Mouse (Mus musculus) neutrophil, adult 5-6 weeks (primary cell): ENCODE results near the gene Cep41. TPM values are rescaled to one million over a fixed set of nuclear protein-coding genes. Genes with fewer than 3 reads are reported as not detected.

ENCODE experiments used
- ATAC-seq: fragments of 151-379, 151-347 bp; 2 replicates; pipeline ENCODE4 v1.8.0; 2017; ENCODE audit warnings: mild to moderate bottlenecking, moderate TSS enrichment; ENCODE audit not compliant: insufficient number of reproducible peaks, poor library complexity, low FRiP score, severe bottlenecking; ENCODE audit errors: extremely low read depth
- total RNA-seq: library from RNA; stranded (forward); fragments of 200-1000 nt; gene quantifications from 2 replicates; pipeline ENCODE4 v1.2.3, GENCODE M21; 2017

Gene Cep41
- total RNA-seq, 1 experiment from 2014 or later: 6.5 TPM

DNA sequence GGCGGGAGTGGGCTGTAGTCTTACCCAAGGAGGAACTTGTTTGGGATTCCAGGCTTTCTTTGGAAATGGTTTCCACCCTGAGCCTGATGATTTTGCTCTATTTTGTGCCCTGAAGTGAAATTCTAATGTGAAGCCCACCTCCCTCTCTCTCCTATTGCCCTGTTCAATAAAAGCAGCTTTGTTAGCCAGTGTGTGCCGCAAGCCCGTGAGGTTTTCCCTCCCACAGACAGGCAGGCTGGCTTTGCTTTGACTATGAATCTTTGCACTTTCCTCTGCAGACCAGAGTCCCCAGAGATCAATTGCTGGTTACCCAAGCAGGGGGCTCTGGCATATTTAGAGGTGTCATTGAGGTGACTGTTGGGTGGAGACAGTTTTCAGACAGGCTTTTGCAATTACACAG, 49.1 kb downstream of the Cep41 start:
- ATAC-seq: no peak

DNA sequence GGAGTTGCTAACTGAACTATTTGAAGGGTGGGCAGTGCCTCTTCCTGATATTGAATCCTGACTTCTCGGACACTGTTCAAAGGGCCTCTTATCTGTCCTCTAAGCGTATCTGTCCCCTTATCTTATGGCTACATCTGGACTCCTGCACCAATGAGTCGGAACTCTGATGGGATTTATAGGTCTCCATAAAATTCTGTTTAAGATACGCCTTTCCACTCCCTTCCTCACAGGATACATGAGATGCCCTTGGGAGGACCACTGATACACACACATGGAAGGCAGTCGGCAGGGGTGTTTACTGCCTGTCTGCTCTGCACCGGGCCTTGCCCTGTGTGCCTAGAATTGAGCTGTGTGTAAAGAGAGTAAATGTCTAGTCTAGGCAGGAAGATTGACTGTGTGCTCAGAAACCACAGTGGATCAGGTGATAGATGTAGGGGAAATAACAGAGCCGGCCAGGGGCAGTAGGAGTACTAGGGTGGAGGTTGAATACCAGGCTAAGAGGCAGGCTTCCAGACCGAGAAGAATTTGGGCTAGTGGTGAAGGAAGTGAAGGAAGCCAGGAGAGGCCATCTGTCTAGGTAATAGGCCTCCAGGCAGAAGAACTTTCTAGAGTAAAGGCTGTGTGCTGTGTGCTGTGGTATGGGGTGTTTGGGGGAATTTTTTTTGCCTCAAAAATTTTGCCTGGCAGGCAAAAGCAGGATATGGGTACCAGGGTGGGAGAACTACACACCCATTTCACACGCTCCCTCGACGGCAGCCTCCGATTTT, 49.7 kb downstream of the Cep41 start:
- no peak for ATAC-seq

DNA sequence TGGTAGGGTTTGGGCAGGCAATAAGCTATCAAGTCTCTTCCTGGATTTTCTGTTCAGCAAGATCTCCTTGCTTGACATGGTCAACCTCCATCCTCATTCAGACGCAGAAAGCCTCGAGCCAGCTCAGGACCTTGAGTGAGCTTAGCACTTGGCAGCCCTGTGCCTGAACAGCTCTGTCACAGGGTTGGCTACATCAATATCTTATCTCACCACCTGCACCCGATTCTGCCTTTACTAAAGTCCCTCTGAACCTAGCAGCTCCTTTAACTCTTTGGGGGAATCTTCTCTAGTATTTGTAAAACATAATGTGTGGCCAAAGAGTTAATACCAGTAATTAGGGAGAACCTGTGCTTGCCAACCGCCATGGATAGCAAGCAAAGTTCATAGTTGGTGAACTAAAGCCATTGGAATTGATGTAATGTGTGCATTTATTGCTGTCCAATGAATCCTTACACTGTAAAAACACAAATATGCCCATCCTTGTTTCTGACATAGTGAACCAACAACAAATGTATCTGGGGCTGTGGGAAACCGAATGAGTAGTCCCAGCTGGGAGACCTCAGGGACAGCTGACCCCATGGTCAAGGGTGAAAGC, 54.8 kb downstream of the Cep41 start, which contains the start of gene Cpa1:
Gene Cpa1, plus strand, starts transcription at position 545 of the 595 bp plus-strand sequence.
- no peak for ATAC-seq

DNA sequence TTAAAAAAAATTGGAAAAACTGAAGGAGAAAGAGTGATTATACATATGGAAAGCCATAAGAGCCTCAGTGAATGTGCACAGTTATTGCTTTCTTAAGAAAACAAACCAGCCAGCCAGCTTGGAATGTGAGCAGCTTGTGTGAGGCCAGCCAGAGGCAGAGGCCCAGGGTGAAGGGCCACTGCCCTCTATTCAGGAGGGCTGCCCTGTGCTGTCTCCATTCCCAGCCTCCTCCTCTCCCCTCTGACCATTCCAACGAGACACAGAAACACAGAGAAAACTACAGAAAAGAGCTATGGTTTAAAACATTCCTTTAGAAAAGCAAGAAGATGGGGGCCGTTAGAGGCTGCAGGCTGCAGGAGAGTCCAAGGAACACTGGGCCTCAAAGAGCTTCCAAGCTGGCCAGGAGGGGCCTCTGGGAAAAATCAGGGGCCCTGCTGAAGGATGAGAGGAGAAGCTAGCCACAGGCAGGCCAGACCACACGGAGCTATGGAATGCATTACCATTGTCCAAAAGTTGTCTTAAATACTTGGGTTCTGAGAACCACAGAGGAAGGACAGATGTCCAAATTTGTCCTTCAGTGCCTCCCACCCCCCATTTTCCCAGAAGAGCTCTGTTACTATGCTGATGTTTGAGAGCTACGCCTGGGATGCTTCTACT, 57.2 kb downstream of the Cep41 start:
- no peak for ATAC-seq

DNA sequence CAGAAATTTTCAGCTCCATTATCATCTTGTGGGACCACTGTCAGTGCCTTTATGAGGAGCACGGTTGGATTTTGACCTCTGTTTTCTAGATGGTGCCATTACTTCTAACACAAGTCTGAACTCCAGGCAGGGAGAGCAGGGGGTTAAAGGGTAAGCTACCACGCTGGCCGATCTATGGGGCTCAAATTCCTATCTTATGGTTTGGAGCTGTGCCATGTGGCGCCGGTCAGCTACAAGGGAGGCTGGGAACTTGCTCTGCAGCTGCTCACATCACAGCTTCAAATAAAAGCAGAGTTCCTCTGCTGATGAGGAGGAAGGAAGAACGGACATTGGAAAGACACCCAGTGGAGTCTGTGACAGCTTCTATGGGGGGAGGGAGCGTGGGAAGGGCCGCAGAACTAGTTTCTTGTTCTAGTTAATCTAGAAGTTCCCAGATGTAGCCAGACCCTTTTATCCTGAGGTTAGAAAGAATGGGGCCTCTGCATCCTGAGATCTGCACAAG, 58.1 kb downstream of the Cep41 start:
- ATAC-seq: no peak

DNA sequence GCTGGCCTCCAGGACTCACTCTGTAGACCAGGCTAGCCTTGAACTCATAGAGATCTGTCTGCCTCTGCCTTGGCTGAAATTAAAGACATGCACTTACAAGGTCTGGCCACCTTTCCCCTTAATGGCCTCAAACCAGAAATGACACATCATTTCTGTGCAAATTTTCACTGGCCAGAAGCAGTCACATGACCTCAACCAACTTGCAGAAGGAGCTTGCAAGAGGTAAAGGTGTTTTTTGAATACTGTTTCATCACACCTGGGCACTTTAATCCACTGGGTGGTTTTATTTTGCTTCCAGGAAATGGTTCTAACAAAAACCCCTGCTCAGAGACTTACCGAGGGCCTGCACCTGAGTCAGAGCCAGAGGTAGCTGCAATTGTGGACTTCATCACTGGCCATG, 63.6 kb downstream of the Cep41 start:
- ATAC-seq: no peak

DNA sequence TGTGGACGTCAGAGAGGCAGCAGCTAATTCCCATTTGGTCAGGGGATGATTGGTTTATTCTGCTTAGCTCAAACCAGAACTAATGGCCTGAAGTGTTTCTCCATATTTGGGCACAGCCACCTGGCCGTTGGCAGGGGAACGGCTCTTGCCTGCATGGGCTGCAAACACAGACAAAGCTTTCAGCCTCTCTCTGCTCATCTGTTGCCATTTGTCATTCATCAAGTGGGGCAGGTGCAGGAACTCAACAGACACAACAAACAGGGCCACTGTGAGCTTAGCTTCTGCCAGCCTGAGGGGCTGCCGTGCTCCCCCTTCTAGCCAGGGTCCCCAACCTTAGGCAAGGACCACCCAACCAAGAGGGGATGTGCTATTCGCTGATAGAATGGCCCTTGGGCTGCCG, 65.4 kb downstream of the Cep41 start:
- no peak for ATAC-seq

DNA sequence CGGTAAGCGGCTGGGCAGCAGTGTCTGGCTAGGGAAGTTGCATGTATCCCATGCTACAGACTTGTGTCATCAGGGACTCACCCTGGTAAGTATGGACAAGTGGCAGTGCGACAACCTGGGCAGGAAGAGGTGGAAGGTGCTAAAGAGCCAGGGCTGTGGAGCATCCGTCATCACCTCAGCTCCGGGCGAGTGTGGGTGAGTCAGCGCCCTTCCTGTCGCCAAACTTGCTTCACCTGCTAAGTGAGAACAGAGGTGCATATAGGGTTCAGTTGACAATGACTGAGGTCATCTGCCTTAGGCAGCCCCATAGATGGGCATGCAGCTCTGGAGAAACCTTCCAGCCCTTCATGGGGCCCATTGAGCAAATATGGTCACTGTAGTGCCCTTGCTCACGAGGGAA, 68.8 kb downstream of the Cep41 start:
- no peak for ATAC-seq

DNA sequence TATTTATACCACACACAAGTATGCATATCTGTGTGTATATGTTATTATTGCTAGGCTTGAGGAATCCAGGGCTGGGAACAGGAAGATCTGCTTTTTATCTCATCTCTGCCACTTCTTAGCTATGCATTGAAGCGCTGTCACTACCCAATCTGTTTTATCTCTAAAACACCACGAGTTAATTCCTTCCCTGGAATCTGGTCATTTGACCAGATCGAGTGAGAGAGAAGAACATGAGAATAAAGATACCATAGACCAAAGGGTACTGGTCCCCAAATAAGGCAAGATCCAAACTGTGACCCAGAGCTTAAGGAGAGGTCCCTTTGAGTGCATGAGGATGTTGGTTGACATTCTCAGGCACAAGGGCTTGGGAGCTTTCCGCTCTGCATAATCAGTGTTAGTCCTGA, 71.6 kb downstream of the Cep41 start:
- ATAC-seq: no peak

DNA sequence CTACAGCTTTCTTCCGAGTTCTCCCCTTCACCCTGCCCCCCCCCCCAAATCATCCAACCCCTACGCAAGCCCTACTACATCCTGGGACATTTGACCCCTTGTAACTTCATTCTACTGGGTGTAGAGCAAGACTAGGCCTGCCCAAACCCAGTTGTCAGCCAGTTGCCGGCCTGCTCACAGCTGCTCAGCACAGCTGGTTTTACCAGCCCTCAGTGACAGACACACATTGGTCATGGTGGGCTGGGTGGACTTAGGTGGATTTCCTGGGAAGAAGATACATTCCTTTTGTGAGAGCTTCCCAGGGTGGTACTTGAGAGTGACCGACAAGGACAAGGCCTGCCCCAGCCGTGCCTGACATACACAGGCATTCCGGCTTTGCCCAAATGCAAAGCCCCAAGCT, 72.6 kb downstream of the Cep41 start:
- ATAC-seq: no peak

DNA sequence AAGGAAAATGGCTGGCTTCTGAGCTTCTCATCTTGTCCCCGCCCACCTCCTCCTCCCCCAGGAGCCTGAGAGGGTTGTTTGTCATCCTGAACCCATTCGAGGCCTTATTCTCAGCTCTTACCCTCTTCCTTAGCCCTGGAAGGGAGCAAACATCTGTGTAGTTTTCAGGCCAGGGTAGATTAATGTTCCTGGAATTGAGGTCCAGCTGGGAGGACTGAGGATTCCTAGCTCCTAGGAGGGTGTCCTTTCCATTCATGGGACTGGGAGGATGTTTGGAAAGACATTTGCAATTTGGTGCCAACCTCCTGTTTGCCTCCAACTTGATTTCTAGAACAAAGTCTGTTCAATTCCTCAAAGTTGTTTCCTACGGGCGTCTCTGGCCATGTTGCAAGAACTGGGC, 73.0 kb downstream of the Cep41 start:
- no peak for ATAC-seq

DNA sequence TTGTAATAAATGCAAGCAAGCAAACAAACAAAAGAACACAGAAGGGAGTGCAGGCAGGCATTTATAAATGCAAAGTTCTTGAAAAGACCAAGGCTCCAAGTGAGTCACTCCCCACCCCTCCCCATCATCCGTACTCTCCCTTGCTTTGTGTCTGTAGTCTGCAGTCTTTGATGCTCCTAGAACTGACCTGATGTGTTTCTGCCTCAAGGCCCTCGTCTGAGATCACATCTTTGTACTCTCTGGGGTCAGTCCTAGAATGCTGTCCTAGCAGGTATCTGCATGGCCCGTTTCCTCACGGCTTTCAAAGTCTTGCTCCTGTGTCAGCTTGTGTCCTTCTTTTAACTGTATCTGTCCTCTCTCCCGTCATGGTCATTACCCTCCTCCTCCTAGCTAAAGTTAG, 73.9 kb downstream of the Cep41 start:
- ATAC-seq: no peak

DNA sequence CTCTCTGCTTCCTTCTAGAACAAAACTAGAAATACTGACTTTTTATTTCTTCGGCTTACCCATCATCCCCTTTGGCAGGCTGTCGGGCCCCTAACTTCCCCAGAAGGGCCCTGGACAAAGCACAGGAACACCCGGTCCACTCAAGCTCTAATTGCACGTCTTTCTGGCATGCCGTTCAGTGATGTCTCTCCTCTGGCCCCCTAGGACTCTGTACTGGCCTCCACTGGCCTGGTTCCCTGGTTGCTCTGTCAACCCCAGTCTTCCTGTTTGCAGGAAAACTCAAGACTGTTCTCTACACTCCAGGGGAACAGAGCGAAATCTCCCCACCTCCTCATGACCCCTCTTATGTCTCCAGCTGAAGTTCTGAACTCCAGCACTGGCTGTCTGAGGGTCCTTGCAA, 74.8 kb downstream of the Cep41 start:
- ATAC-seq: no peak

DNA sequence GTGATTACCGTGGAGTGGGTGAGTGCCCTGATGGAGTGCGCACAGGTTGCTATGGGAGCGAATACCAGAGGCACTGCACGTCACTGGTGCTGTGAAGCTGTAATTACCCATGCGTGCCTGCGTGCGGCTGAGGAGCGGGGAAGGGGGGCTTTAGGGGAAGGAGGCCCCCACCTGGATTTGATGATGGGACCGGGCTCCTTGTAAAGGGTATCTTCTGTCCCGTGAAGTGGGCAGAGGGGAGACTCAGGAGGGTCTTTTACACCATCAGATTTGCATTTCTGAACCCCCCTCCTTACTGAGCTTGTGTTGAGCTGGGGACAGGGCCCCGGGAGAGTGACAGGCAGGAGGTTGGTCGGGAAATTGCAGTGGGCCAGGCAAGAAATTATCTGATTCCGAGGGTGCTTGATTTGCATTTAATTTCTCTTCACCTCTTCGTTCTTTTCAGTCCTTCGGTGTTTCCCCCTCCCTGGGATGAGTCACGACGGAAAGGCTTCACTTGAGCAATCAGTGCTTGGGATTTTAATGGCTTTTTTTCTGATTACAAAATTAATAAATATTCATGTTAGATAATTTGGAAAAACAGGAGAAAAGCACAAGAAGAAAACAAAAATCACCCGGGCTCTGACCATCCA, 75.5 kb downstream of the Cep41 start:
- no peak for ATAC-seq

DNA sequence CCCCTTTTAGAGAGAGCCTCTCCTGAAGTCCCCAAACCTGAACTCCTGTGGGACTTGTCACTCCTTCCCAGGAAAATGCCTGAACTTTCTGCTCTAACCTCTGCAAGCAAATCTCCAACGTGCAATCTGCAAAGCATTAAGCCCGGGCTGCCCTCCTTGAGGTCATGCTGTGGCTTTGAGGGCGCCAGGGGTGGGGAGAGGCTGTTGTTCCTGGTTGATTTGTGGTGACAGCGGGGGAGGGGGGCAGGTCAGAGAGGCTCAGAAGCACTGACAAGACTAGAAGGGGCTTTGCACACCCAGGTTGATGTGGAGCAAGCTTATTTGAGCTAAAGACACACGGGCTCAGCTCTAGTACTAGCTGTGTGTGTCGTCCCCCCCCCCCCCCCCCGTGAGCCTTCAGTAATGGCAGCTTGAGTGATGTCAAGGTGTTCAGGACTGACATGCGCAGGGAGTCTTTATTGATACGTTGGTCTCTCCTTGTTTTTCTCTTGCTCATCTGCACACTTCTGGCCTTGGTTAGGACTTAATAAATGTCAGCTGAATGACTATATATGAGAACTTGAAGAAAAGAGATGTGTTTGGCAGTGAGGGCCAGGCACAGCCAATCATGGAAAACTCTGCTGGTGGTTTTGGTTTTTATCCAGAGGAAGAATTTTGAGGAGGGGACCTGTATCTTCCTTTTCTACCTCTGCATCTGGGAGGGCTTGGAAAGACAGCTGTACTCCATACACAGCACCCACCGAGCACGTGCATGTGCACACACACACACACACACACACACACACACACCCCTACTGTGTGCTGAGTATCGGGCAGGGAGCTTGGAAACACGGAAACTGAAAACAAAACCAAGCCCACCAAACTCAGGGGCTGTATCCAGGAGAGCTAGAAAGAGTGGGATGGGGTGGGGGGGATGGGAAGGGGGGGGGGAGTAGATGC, 76.3 kb downstream of the Cep41 start:
- no peak for ATAC-seq

DNA sequence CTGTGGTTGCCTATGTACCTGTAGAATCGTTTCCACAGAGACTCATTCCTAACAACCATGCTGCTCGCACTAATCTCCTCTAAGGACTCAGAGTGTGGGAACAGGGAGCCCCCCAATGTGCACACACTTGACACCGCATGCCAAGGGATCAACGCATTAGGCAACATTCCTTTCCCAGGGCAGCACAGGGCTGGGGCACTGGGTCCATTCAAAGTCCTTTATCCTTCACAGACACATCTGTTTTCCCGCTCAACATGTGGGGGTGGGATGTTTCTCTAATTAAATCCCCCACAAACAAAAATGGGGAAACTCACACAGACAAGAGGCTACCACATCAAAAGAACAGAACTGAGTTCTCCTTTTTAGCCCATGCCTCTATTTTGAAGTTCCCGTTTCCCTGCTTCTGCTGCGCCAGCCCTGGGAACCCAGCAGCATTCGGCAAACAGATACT, 77.0 kb downstream of the Cep41 start:
- ATAC-seq: no peak; the same call in 1 of the 2 replicates

DNA sequence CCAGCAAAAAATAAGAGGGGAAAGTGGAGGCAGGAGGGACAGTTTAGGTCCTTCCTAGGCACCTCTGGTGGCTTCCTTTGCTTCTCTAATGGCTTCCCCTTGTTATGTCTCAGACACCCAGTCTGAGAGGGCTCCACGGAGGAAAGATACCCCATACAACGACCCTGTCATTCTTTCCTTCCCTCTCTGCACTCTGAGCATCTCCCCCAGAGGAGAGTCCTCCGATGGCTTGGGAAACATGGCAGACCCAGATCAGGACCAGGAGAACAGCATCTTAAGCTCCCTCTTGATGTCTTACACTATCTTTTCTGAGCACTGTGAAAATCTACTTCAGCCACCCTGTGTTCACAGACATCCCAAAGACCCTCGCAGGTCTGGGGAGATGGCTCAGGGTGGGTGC, 77.8 kb downstream of the Cep41 start:
- ATAC-seq: no peak

DNA sequence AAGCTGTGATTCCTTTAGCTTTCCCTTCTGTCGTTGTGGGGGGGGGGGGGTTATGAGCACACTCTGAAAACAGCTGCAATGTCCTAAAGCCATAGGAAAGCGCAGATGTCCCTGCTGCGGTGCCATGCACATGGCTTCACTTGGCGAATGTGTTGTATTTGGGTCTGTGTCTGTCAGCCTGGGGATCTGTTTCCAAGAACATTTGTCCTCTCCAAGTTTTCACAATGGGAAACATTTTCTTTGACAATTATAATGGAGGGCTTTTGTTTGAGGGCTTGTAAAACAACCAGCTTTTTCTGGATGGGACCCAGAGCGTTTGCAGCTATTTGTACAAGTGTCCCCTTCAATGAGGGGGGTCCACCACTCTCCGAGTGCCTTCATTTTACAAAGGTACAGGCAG, 79.3 kb downstream of the Cep41 start:
- no peak for ATAC-seq

DNA sequence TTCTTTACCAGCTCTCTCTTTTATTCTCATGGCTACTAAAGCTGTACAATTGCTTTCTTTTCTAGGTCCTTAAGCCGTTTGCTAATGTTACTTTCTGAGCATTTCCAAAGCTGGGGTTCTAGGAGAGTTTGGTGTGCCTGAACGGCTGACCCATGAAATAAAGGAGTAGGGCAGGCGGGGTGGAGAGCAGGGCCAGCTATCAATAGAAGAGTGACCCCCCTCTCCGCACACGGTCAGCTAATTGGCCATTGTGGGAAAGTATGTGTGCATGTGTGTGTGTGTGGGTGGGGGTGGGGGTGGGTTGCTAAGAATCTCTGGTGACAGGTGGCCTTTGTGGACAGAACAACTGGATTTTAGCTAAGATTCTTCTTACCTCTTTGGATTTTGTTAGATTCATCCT, 82.3 kb downstream of the Cep41 start:
- no peak for ATAC-seq
